Mouse (Mus musculus) kidney, postnatal 4 days (tissue): ENCODE measurements around the gene Unc5b.
"Not testable (repeated sequence)": the region's sequence is repeated elsewhere in the genome, so short reads cannot be mapped to it uniquely, and the experiment has no call there.

ENCODE experiments used
- DNase-seq, 2 experiments: peaks; one replicate each; pipeline ENCODE4 v3.0.0; 2021; ENCODE audit warnings: mixed read lengths in 2 of 2

Gene Unc5b

GRCm38 (mm10) chr10:60831379-60831778 lies at the start of gene Unc5b:
Unc5b (minus strand) TSS chr10:60831581.
- peak; percentile 97 for DNase-seq

- no peak for DNase-seq
Observed at GRCm38 (mm10) chr10:60879817-60880216, 48.4 kb upstream of the Unc5b start.

- no peak for DNase-seq
Observed at GRCm38 (mm10) chr10:60877075-60877474, 45.7 kb upstream of the Unc5b start.

GRCm38 (mm10) chr10:60875011-60875410 lies 43.6 kb upstream of the Unc5b start:
- DNase-seq: no peak

- DNase-seq: no peak
Observed at GRCm38 (mm10) chr10:60863318-60863717, 31.9 kb upstream of the Unc5b start.

GRCm38 (mm10) chr10:60862477-60863293 lies 31.3 kb upstream of the Unc5b start:
- peak in 1 of 2 experiments; percentile 21 for DNase-seq

- not testable (repeated sequence) for DNase-seq
Observed at GRCm38 (mm10) chr10:60845271-60845670, 13.9 kb upstream of the Unc5b start.

GRCm38 (mm10) chr10:60838816-60839215 lies 7.4 kb upstream of the Unc5b start:
- no peak for DNase-seq

GRCm38 (mm10) chr10:60834949-60835348 lies 3.6 kb upstream of the Unc5b start:
- peak; percentile 92 to 93 for DNase-seq

- peak in 1 of 2 experiments; percentile 12 for DNase-seq
Observed at GRCm38 (mm10) chr10:60832664-60833173, 1.3 kb upstream of the Unc5b start.

GRCm38 (mm10) chr10:60830556-60831350 lies 628 bp downstream of the Unc5b start:
- peak in 1 of 2 experiments; percentile 57 for DNase-seq

GRCm38 (mm10) chr10:60830000-60830399 lies 1.4 kb downstream of the Unc5b start:
- DNase-seq: peak in 1 of 2 experiments; percentile 39

- DNase-seq: no peak
Observed at GRCm38 (mm10) chr10:60829071-60829470, 2.3 kb downstream of the Unc5b start.

- DNase-seq: peak; percentile 4 to 35
Observed at GRCm38 (mm10) chr10:60827901-60828670, 3.3 kb downstream of the Unc5b start.

- DNase-seq: peak; percentile 35 to 61
Observed at GRCm38 (mm10) chr10:60827266-60827665, 4.1 kb downstream of the Unc5b start.

- peak; percentile 80 to 86 for DNase-seq
Observed at GRCm38 (mm10) chr10:60826461-60827237, 4.7 kb downstream of the Unc5b start.

GRCm38 (mm10) chr10:60825955-60826354 lies 5.4 kb downstream of the Unc5b start:
- no peak for DNase-seq

- DNase-seq: peak; percentile 16 to 19
Observed at GRCm38 (mm10) chr10:60823744-60824143, 7.6 kb downstream of the Unc5b start.

- peak; percentile 8 to 10 for DNase-seq
Observed at GRCm38 (mm10) chr10:60822641-60823425, 8.5 kb downstream of the Unc5b start.

GRCm38 (mm10) chr10:60821736-60822358 lies 9.5 kb downstream of the Unc5b start:
- DNase-seq: peak in 1 of 2 experiments; percentile 43
